Mouse (Mus musculus): ENCODE results near the gene S100a2. TPM values are rescaled to one million over a fixed set of nuclear protein-coding genes. Genes with fewer than 3 reads are reported as not detected.

The S100a2 gene
- total and polyA plus RNA-seq, 3 experiments = not detected

- peaks cover 5 to 9% of the 10 kb centered on the region in 2 experiments; a peak in 3 of 4 replicates for H3K27me3 ChIP-seq (ENCODE audit: control insufficient read depth in 1 of 2, insufficient read depth in 2 of 2, low read length in 2 of 2)
- DNase-seq (ENCODE audit: low read depth, low spot score) = no peak
- H3K9me3 ChIP-seq (replicated peaks; ENCODE audit: insufficient read depth, low read length) = no peaks in the 10 kb centered on the region
- TF ChIP-seq NRF1 (IDR thresholded peaks at IDR 0.05; ENCODE audit: insufficient read depth, low read depth, low read length, poor library complexity, severe bottlenecking) (no peak), GABPA (IDR thresholded peaks at IDR 0.05; ENCODE audit: low read depth, low read length) (no peak), MEF2A (IDR thresholded peaks at IDR 0.05; ENCODE audit: extremely low read depth, insufficient replicate concordance, low read depth, low read length, poor library complexity, severe bottlenecking) (no peak), RAD21 (IDR thresholded peaks at IDR 0.05; ENCODE audit: low read depth, low read length) (no peak), BHLHE40 (IDR thresholded peaks at IDR 0.05; ENCODE audit: borderline replicate concordance, low read depth, low read length) (no peak), CTCF (IDR thresholded peaks at IDR 0.05 in 2 of 3, conservative IDR thresholded peaks at IDR 0.05 in 1 of 3; ENCODE audit: control insufficient read depth in 1 of 3, insufficient read depth in 1 of 3, low read depth in 2 of 3, low read length in 3 of 3, poor library complexity in 1 of 3, severe bottlenecking in 1 of 3) (no peak), CHD1 (IDR thresholded peaks at IDR 0.05; ENCODE audit: low read depth, low read length) (no peak), JUND (IDR thresholded peaks at IDR 0.05; ENCODE audit: low read depth, low read length) (no peak), ZC3H11A (IDR thresholded peaks at IDR 0.05; ENCODE audit: low read depth, low read length) (no peak), NELFE (IDR thresholded peaks at IDR 0.05; ENCODE audit: low read depth, low read length) (no peak), MYC (IDR thresholded peaks at IDR 0.05; ENCODE audit: low read depth, low read length) (no peak), POLR2AphosphoS5 (IDR thresholded peaks at IDR 0.05; ENCODE audit: borderline replicate concordance, low read depth, low read length) (no peak), MAFK (IDR thresholded peaks at IDR 0.05; ENCODE audit: borderline replicate concordance, low read depth, low read length) (no peak), USF2 (IDR thresholded peaks at IDR 0.05; ENCODE audit: borderline replicate concordance in 1 of 2, insufficient read depth in 1 of 2, low read depth in 1 of 2, low read length in 2 of 2) (no peak), POLR2AphosphoS2 (IDR thresholded peaks at IDR 0.05; ENCODE audit: low read length) (no peak), RCOR1 (IDR thresholded peaks at IDR 0.05; ENCODE audit: low read depth, low read length) (no peak)
- H3K4me3 ChIP-seq (ENCODE audit: control insufficient read depth in 1 of 2, insufficient read depth in 1 of 2, low read depth in 2 of 2, low read length in 2 of 2) = no peak overlapping the region
- H3K9ac ChIP-seq (ENCODE audit: control insufficient read depth, low read depth, low read length, poor library complexity, severe bottlenecking) = no peak overlapping the region
- H3K27ac ChIP-seq (ENCODE audit: control insufficient read depth, low read depth, low read length) = no peak overlapping the region
- H3K4me1 ChIP-seq (ENCODE audit: control insufficient read depth in 1 of 2, insufficient read depth in 2 of 2, low read length in 2 of 2) = peaks cover 0 to 28% of the 10 kb centered on the region in 2 experiments; a peak in 2 of 4 replicates
- peaks cover 0 to 9% of the 10 kb centered on the region in 2 experiments; a peak in 2 of 4 replicates for H3K36me3 ChIP-seq (ENCODE audit: control insufficient read depth in 1 of 2, insufficient read depth in 2 of 2, low read length in 2 of 2)
- no peaks in the 10 kb centered on the region for H3K79me2 ChIP-seq (ENCODE audit: control insufficient read depth, insufficient read depth, low read length, poor library complexity)
Measured at GRCm38 (mm10) chr3:90583893-90584292, 6.2 kb upstream of the S100a2 start.

GRCm38 (mm10) chr3:90585595-90585994, 4.5 kb upstream of the S100a2 start:
- no peaks in the 10 kb centered on the region for H3K27me3 ChIP-seq (ENCODE audit: control insufficient read depth in 1 of 2, insufficient read depth in 2 of 2, low read length in 2 of 2)
- TF ChIP-seq CTCF (IDR thresholded peaks at IDR 0.05 in 2 of 3, conservative IDR thresholded peaks at IDR 0.05 in 1 of 3; ENCODE audit: control insufficient read depth in 1 of 3, insufficient read depth in 1 of 3, low read depth in 2 of 3, low read length in 3 of 3, poor library complexity in 1 of 3, severe bottlenecking in 1 of 3) (peak; percentile 89 to 98 (median 97)), ZC3H11A (IDR thresholded peaks at IDR 0.05; ENCODE audit: low read depth, low read length) (peak; percentile 85), BHLHE40 (IDR thresholded peaks at IDR 0.05; ENCODE audit: borderline replicate concordance, low read depth, low read length) (0 out of 2 replicates have a peak, but pooled peaks have one; percentile 13), SMC3 (IDR thresholded peaks at IDR 0.05; ENCODE audit: low read depth, low read length) (peak; percentile 98), ZNF384 (IDR thresholded peaks at IDR 0.05; ENCODE audit: low read depth, low read length) (no peak), JUND (IDR thresholded peaks at IDR 0.05; ENCODE audit: low read depth, low read length) (peak; percentile 68; the same call in 1 of the 2 replicates), RCOR1 (IDR thresholded peaks at IDR 0.05; ENCODE audit: low read depth, low read length) (no peak), TCF12 (IDR thresholded peaks at IDR 0.05; ENCODE audit: low read depth, low read length) (0 out of 2 replicates have a peak, but pooled peaks have one; percentile 15), SIN3A (IDR thresholded peaks at IDR 0.05; ENCODE audit: low read length) (peak; percentile 45; the same call in 1 of the 2 replicates), RAD21 (IDR thresholded peaks at IDR 0.05; ENCODE audit: low read depth, low read length) (peak; percentile 83), ETS1 (IDR thresholded peaks at IDR 0.05; ENCODE audit: low read depth, low read length) (no peak), EP300 (IDR thresholded peaks at IDR 0.05; ENCODE audit: low read depth in 1 of 2, low read length in 2 of 2) (peak in 1 of 2 experiments; percentile 10; a peak in 1 of 4 replicates), MAFK (IDR thresholded peaks at IDR 0.05; ENCODE audit: borderline replicate concordance, low read depth, low read length) (no peak), MAZ (IDR thresholded peaks at IDR 0.05; ENCODE audit: low read depth, low read length) (0 out of 2 replicates have a peak, but pooled peaks have one; percentile 74), ZKSCAN1 (IDR thresholded peaks at IDR 0.05; ENCODE audit: low read depth, low read length) (no peak)
- peaks cover 0 to 28% of the 10 kb centered on the region in 2 experiments; a peak in 2 of 4 replicates for H3K4me1 ChIP-seq (ENCODE audit: control insufficient read depth in 1 of 2, insufficient read depth in 2 of 2, low read length in 2 of 2)
- no peak overlapping the region for H3K4me3 ChIP-seq (ENCODE audit: control insufficient read depth in 1 of 2, insufficient read depth in 1 of 2, low read depth in 2 of 2, low read length in 2 of 2)
- H3K36me3 ChIP-seq (ENCODE audit: control insufficient read depth in 1 of 2, insufficient read depth in 2 of 2, low read length in 2 of 2) = peaks cover 0 to 9% of the 10 kb centered on the region in 2 experiments; a peak in 2 of 4 replicates
- no peaks in the 10 kb centered on the region for H3K9me3 ChIP-seq (replicated peaks; ENCODE audit: insufficient read depth, low read length)
- DNase-seq (ENCODE audit: low read depth, low spot score) = peak; percentile 88
- no peaks in the 10 kb centered on the region for H3K79me2 ChIP-seq (ENCODE audit: control insufficient read depth, insufficient read depth, low read length, poor library complexity)
- no peak overlapping the region for H3K9ac ChIP-seq (ENCODE audit: control insufficient read depth, low read depth, low read length, poor library complexity, severe bottlenecking)
- H3K27ac ChIP-seq (ENCODE audit: control insufficient read depth, low read depth, low read length) = no peak overlapping the region
